Mouse (Mus musculus) olfactory bulb, adult 2 months (tissue): ENCODE measurements around the gene Nav2.

Source experiments
- CTCF ChIP-seq: fragments of 200-500 bp; IDR thresholded peaks from 2 replicates; pipeline ENCODE4 v1.5.1; 2012; ENCODE audit warnings: low read depth, mild to moderate bottlenecking, low read length, moderate library complexity; ENCODE audit not compliant: insufficient read depth
- POLR2A ChIP-seq: fragments of 200-500 bp; IDR thresholded peaks from 2 replicates; pipeline ENCODE4 v1.6.1; 2012; ENCODE audit warnings: mild to moderate bottlenecking, low read depth, low read length, moderate library complexity; ENCODE audit not compliant: insufficient read depth

GRCm38 (mm10) chr7:48963554-48963953 lies 55.0 kb downstream of the Nav2 start:
- no peak for TF ChIP-seq CTCF
- no peak for TF ChIP-seq POLR2A
